Mouse (Mus musculus) liver, adult 2 months (tissue): ENCODE results near the gene Olfr1019. TPM values are rescaled to one million over a fixed set of nuclear protein-coding genes. Genes with fewer than 3 reads are reported as not detected.

Experiments
- DNase-seq: peaks from one replicate; pipeline ENCODE4 v3.0.0-alpha.2; 2011; ENCODE audit warnings: low read depth, low spot score; ENCODE audit errors: extremely low read depth
- H3K27ac ChIP-seq: fragments of 200-500 bp; replicated peaks from 2 replicates; pipeline ENCODE4 v1.5.1; 2012; ENCODE audit warnings: low read depth, mild to moderate bottlenecking, control low read depth, inconsistent platforms, low read length; ENCODE audit not compliant: insufficient read depth
- H3K27me3 ChIP-seq: fragments of 200-500 bp; 2 replicates; pipeline ENCODE4 v1.6.1; 2012; ENCODE audit warnings: mild to moderate bottlenecking, moderate library complexity, low read length, inconsistent platforms; ENCODE audit not compliant: control insufficient read depth, insufficient read depth
- H3K36me3 ChIP-seq: fragments of 200-500 bp; 2 replicates; pipeline ENCODE4 v1.6.1; 2012; ENCODE audit warnings: low read length, inconsistent platforms; ENCODE audit not compliant: control insufficient read depth, insufficient read depth
- H3K4me1 ChIP-seq: fragments of 200-500 bp; 2 replicates; pipeline ENCODE4 v1.6.1; 2011; ENCODE audit warnings: low read length; ENCODE audit not compliant: control insufficient read depth, insufficient read depth
- H3K4me3 ChIP-seq: fragments of 200-500 bp; 2 replicates; pipeline ENCODE4 v1.5.1; 2011; ENCODE audit warnings: low read depth, mild to moderate bottlenecking, control low read depth, low read length, moderate library complexity; ENCODE audit not compliant: insufficient read depth
- H3K79me2 ChIP-seq: fragments of 200-500 bp; 2 replicates; pipeline ENCODE4 v1.6.1; 2012; ENCODE audit warnings: inconsistent platforms, mild to moderate bottlenecking, low read length, moderate library complexity; ENCODE audit not compliant: control insufficient read depth, insufficient read depth
- H3K9ac ChIP-seq: fragments of 200-500 bp; 2 replicates; pipeline ENCODE4 v1.6.1; 2012; ENCODE audit warnings: low read depth, mild to moderate bottlenecking, control low read depth, inconsistent platforms, low read length
- CTCF ChIP-seq: fragments of 200-500 bp; IDR thresholded peaks from 2 replicates; pipeline ENCODE4 v1.5.1; 2011; ENCODE audit warnings: low read depth, low read length, control low read depth
- POLR2A ChIP-seq: fragments of 200-500 bp; IDR thresholded peaks from 2 replicates; pipeline ENCODE4 v1.6.1; 2011; ENCODE audit warnings: low read length, control low read depth; ENCODE audit not compliant: insufficient read depth; ENCODE audit errors: extremely low read depth
- WGBS: fragments of 180-500 bp; shearing (Covaris S2); methylation state at CpG from one replicate; pipeline ENCODE4 v1.1.7; 2018; 5-methylcytosine and 5-hydroxymethylcytosine counted together
- polyA plus RNA-seq: library from polyadenylated mRNA; depleted of rRNA; stranded (reverse); fragments of >200 nt; gene quantifications from 2 replicates; pipeline ENCODE4 v1.2.3, GENCODE M21; 2012; rRNA removed
- total RNA-seq: library from RNA; depleted of rRNA; stranded (reverse); fragments of >200 nt; gene quantifications from 2 replicates; pipeline ENCODE4 v1.2.3, GENCODE M21; 2014; rRNA removed

Gene Olfr1019
- total and polyA plus RNA-seq, 2 experiments: not detected

DNA sequence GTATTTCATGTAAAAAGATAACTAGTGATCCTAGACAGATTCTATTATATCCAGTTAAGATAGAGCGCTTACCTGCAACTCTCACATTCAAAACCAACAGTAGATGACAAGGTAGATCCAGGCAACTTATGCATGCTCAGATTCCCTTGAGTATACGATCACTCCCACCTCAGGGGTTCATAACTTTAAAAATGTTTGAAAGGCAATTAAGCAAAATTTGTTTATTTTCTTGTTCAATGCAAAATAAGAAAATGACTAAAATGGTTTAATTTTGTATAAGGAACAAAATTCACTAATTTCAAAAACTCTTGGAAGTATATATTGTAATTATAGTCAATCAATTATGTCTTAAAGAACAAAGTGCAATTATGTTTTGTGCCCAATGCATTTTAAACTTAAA, 42.8 kb downstream of the Olfr1019 start, which contains the start of gene Olfr1016:
Olfr1016 (minus strand) TSS at position 101 of the 400 bp plus-strand sequence.
- no peak within 1 kb of the TSS for H3K9ac ChIP-seq
- TF ChIP-seq POLR2A: no peak
- no peak within 1 kb of the TSS for H3K4me3 ChIP-seq
- no peaks in the 10 kb centered on the region for H3K27me3 ChIP-seq
- no peaks in the 10 kb centered on the region for H3K79me2 ChIP-seq
- 88% methylated on average over 2 of the region's 2 CpGs for WGBS
- no peak within 1 kb of the TSS for H3K27ac ChIP-seq
- no peaks in the 10 kb centered on the region for H3K36me3 ChIP-seq
- H3K4me1 ChIP-seq: no peaks in the 10 kb centered on the region
- no peak for DNase-seq

DNA sequence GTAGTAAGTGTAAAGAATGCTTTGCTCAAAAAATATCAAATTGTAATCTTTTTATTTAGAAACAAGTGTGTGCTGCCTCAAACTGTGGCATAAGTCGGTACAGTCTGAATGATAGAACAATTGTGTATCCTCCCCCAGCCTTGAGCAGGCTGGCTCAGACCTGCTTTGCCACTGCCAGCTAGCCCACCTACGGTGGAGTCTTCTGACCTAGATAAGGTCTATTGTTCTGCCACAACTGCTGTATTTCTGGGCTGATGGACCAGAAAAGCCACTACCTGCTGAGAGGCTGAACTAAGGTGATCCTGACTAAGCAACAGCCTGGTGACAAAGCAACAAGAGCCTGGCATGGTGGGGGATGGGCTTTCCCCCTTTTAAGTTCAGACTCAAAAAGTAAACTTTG, 53.0 kb downstream of the Olfr1019 start:
- no peak overlapping the region for H3K4me3 ChIP-seq
- 29% methylated on average over 2 of the region's 2 CpGs for WGBS
- H3K27me3 ChIP-seq: no peaks in the 10 kb centered on the region
- DNase-seq: no peak
- H3K36me3 ChIP-seq: no peaks in the 10 kb centered on the region
- H3K4me1 ChIP-seq: no peaks in the 10 kb centered on the region
- H3K79me2 ChIP-seq: no peaks in the 10 kb centered on the region
- TF ChIP-seq POLR2A: no peak
- TF ChIP-seq CTCF: no peak
- H3K9ac ChIP-seq: no peak overlapping the region
- no peak overlapping the region for H3K27ac ChIP-seq

Other genes starting within 250 kb of the Olfr1019 start
- not detected in 2 replicates for gene Olfr1000, start 233.6 kb downstream of the Olfr1019 start, total RNA-seq
- gene Olfr1000, start 233.6 kb downstream of the Olfr1019 start, polyA plus RNA-seq: not detected in 2 replicates
- gene Olfr1002, start 194.8 kb downstream of the Olfr1019 start, total RNA-seq: not detected in 2 replicates
- not detected in 2 replicates for gene Olfr1002, start 194.8 kb downstream of the Olfr1019 start, polyA plus RNA-seq
- not detected in 2 replicates for gene Olfr154, start 181.0 kb downstream of the Olfr1019 start, total RNA-seq
- not detected in 2 replicates for gene Olfr154, start 181.0 kb downstream of the Olfr1019 start, polyA plus RNA-seq
- not detected in 2 replicates for gene Olfr1006, start 166.7 kb downstream of the Olfr1019 start, total RNA-seq
- not detected in 2 replicates for gene Olfr1006, start 166.7 kb downstream of the Olfr1019 start, polyA plus RNA-seq
- gene Olfr1008, start 156.1 kb downstream of the Olfr1019 start, total RNA-seq: not detected in 2 replicates
- not detected in 2 replicates for gene Olfr1008, start 156.1 kb downstream of the Olfr1019 start, polyA plus RNA-seq
- gene Olfr1009, start 130.1 kb downstream of the Olfr1019 start, total RNA-seq: not detected in 2 replicates
- not detected in 2 replicates for gene Olfr1009, start 130.1 kb downstream of the Olfr1019 start, polyA plus RNA-seq
- not detected in 2 replicates for gene Olfr1012, start 82.7 kb downstream of the Olfr1019 start, total RNA-seq
- gene Olfr1012, start 82.7 kb downstream of the Olfr1019 start, polyA plus RNA-seq: not detected in 2 replicates
- gene Olfr1013, start 78.4 kb downstream of the Olfr1019 start, total RNA-seq: not detected in 2 replicates
- gene Olfr1013, start 78.4 kb downstream of the Olfr1019 start, polyA plus RNA-seq: not detected in 2 replicates
- not detected in 2 replicates for gene Olfr1014, start 72.8 kb downstream of the Olfr1019 start, total RNA-seq
- gene Olfr1014, start 72.8 kb downstream of the Olfr1019 start, polyA plus RNA-seq: not detected in 2 replicates
- gene Olfr1015, start 63.5 kb downstream of the Olfr1019 start, total RNA-seq: not detected in 2 replicates
- gene Olfr1015, start 63.5 kb downstream of the Olfr1019 start, polyA plus RNA-seq: not detected in 2 replicates
- not detected in 2 replicates for gene Olfr1016, start 42.9 kb downstream of the Olfr1019 start, total RNA-seq
- not detected in 2 replicates for gene Olfr1016, start 42.9 kb downstream of the Olfr1019 start, polyA plus RNA-seq
- gene Olfr1018, start 27.0 kb downstream of the Olfr1019 start, total RNA-seq: not detected in 2 replicates
- gene Olfr1018, start 27.0 kb downstream of the Olfr1019 start, polyA plus RNA-seq: not detected in 2 replicates
- gene Olfr1020, start 1.5 kb upstream of the Olfr1019 start, total RNA-seq: not detected in 2 replicates
- gene Olfr1020, start 1.5 kb upstream of the Olfr1019 start, polyA plus RNA-seq: not detected in 2 replicates
- not detected in 2 replicates for gene Olfr1022, start 23.1 kb upstream of the Olfr1019 start, total RNA-seq
- not detected in 2 replicates for gene Olfr1022, start 23.1 kb upstream of the Olfr1019 start, polyA plus RNA-seq
- gene Olfr1023, start 40.2 kb upstream of the Olfr1019 start, total RNA-seq: not detected in 2 replicates
- gene Olfr1023, start 40.2 kb upstream of the Olfr1019 start, polyA plus RNA-seq: not detected in 2 replicates
- gene Olfr1024, start 59.6 kb upstream of the Olfr1019 start, total RNA-seq: not detected in 2 replicates
- gene Olfr1024, start 59.6 kb upstream of the Olfr1019 start, polyA plus RNA-seq: not detected in 2 replicates
- gene Olfr1025-ps1, start 69.7 kb upstream of the Olfr1019 start, total RNA-seq: not detected in 2 replicates
- gene Olfr1025-ps1, start 69.7 kb upstream of the Olfr1019 start, polyA plus RNA-seq: not detected in 2 replicates
- not detected in 2 replicates for gene Olfr1026, start 76.1 kb upstream of the Olfr1019 start, total RNA-seq
- gene Olfr1026, start 76.1 kb upstream of the Olfr1019 start, polyA plus RNA-seq: not detected in 2 replicates
- gene Olfr1028, start 105.0 kb upstream of the Olfr1019 start, total RNA-seq: not detected in 2 replicates
- gene Olfr1028, start 105.0 kb upstream of the Olfr1019 start, polyA plus RNA-seq: not detected in 2 replicates
- 0.09 and 0.13 TPM in 2 replicates for gene Olfr1029, start 128.4 kb upstream of the Olfr1019 start, total RNA-seq
- gene Olfr1029, start 128.4 kb upstream of the Olfr1019 start, polyA plus RNA-seq: 0.04 TPM in 1 of 2 replicates, not detected in the other
- under 0.01 TPM in 1 of 2 replicates, not detected in the other for gene Olfr1030, start 133.8 kb upstream of the Olfr1019 start, total RNA-seq
- 0.02 TPM in 1 of 2 replicates, not detected in the other for gene Olfr1030, start 133.8 kb upstream of the Olfr1019 start, polyA plus RNA-seq
- not detected in 2 replicates for gene Olfr1031, start 144.8 kb upstream of the Olfr1019 start, total RNA-seq
- not detected in 2 replicates for gene Olfr1031, start 144.8 kb upstream of the Olfr1019 start, polyA plus RNA-seq
- gene Olfr1032, start 160.1 kb upstream of the Olfr1019 start, total RNA-seq: not detected in 2 replicates
- gene Olfr1032, start 160.1 kb upstream of the Olfr1019 start, polyA plus RNA-seq: not detected in 2 replicates
- 8.7 and 10.7 TPM in 2 replicates for gene Olfr1033, start 175.2 kb upstream of the Olfr1019 start, total RNA-seq
- 1.7 TPM in 2 replicates for gene Olfr1033, start 175.2 kb upstream of the Olfr1019 start, polyA plus RNA-seq
- gene Olfr1034, start 200.4 kb upstream of the Olfr1019 start, total RNA-seq: 2.4 and 2.6 TPM in 2 replicates
- gene Olfr1034, start 200.4 kb upstream of the Olfr1019 start, polyA plus RNA-seq: 0.90 and 0.93 TPM in 2 replicates
- gene Olfr1036, start 228.5 kb upstream of the Olfr1019 start, total RNA-seq: not detected in 2 replicates
- not detected in 2 replicates for gene Olfr1036, start 228.5 kb upstream of the Olfr1019 start, polyA plus RNA-seq
- not detected in 2 replicates for gene Olfr1037, start 241.9 kb upstream of the Olfr1019 start, total RNA-seq
- gene Olfr1037, start 241.9 kb upstream of the Olfr1019 start, polyA plus RNA-seq: not detected in 2 replicates